Mouse (Mus musculus) forebrain, embryonic 16.5 days (tissue): ENCODE data around the gene Gcn1l1. TPM values are rescaled to one million over a fixed set of nuclear protein-coding genes. Genes with fewer than 3 reads are reported as not detected.
A peak's percentile ranks its signal among the peaks of the same experiment; 100 is the strongest.

Experiments
- ATAC-seq: fragments of 200-750 bp; cut with Nextera tagmentation; 2 replicates; pipeline ENCODE4 v1.8.0; 2017; ENCODE audit warnings: mild to moderate bottlenecking, moderate library complexity
- H3K27ac ChIP-seq: fragments of 300-500 bp; sonication (generic); 2 replicates; pipeline ENCODE4 v1.5.1; 2014; ENCODE audit warnings: low read length, control low read depth
- H3K27me3 ChIP-seq: fragments of 300-500 bp; sonication (generic); replicated peaks from 2 replicates; pipeline ENCODE4 v1.6.1; 2014; ENCODE audit warnings: low read length; ENCODE audit not compliant: control insufficient read depth, insufficient read depth
- H3K36me3 ChIP-seq: fragments of 300-500 bp; sonication (generic); 2 replicates; pipeline ENCODE4 v1.6.1; 2014; ENCODE audit not compliant: control insufficient read depth, insufficient read depth
- H3K4me1 ChIP-seq: fragments of 300-500 bp; sonication (generic); replicated peaks from 2 replicates; pipeline ENCODE4 v1.6.1; 2014; ENCODE audit warnings: low read length; ENCODE audit not compliant: control insufficient read depth, insufficient read depth
- H3K4me2 ChIP-seq: fragments of 300-500 bp; sonication (generic); 2 replicates; pipeline ENCODE4 v1.6.1; 2014; ENCODE audit warnings: mild to moderate bottlenecking, low read length, control low read depth
- H3K4me3 ChIP-seq: fragments of 300-500 bp; sonication (generic); replicated peaks from 2 replicates; pipeline ENCODE4 v1.5.1; 2014; ENCODE audit warnings: mild to moderate bottlenecking, low read length, control low read depth
- H3K9ac ChIP-seq: fragments of 300-500 bp; sonication (generic); replicated peaks from 2 replicates; pipeline ENCODE4 v1.6.1; 2014; ENCODE audit warnings: low read depth, low read length, control low read depth
- H3K9me3 ChIP-seq: fragments of 300-500 bp; sonication (generic); 2 replicates; pipeline ENCODE4 v1.6.1; 2016; ENCODE audit warnings: low read length; ENCODE audit not compliant: control insufficient read depth
- WGBS: fragments of 180-500 bp; shearing (Covaris S2); extraction: QIAGEN DNeasy Blood & Tissue Kit; methylation state at CpG from one replicate; pipeline ENCODE4 v1.1.7; 2014; 5-methylcytosine and 5-hydroxymethylcytosine counted together
- polyA plus RNA-seq: library from polyadenylated mRNA; unstranded; fragments of >200 nt; fragmentation: Nextera tagmentation; extraction: Ambion mirVana; gene quantifications from 2 replicates; pipeline ENCODE4 v1.2.1, GENCODE M21; 2015

The Gcn1l1 gene
- polyA plus RNA-seq, 1 experiment from 2014 or later: 53.6 TPM

DNA sequence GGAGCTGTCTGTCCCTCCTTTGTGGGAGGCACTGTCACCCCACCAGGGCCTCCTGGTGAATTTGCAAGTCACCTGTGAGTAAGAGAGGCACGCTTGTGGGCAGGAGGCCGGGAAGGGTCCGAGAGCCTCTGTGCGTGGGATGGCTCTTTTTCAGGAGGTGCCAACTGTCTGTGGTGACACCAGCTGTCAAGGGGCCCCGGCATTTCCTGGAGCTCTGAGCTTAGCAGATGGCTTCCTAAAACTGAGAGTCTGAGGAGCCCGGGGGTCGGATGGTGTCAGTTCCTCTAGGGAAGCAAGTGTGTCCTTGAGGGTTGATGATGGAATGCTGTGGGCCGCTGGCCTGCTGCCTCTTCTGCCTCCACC, 34.6 kb upstream of the Gcn1l1 start:
- Histone ChIP-seq H3K9ac (no peak overlapping the region), H3K9me3 (no peaks in the 10 kb centered on the region), H3K27ac (no peak overlapping the region), H3K27me3 (no peaks in the 10 kb centered on the region), H3K4me3 (no peak overlapping the region), H3K4me1 (peaks cover 27% of the 10 kb centered on the region), H3K4me2 (no peak overlapping the region), H3K36me3 (no peaks in the 10 kb centered on the region)
- WGBS: 62% methylated on average over 8 of the region's 8 CpGs
- ATAC-seq: no peak

- Histone ChIP-seq H3K4me1 (peaks cover 27% of the 10 kb centered on the region), H3K9ac (peak overlapping the region; percentile 40; the same call in 1 of the 2 replicates), H3K4me3 (no peak overlapping the region), H3K4me2 (no peak overlapping the region), H3K27ac (peak overlapping the region; percentile 38; the same call in 1 of the 2 replicates), H3K36me3 (no peaks in the 10 kb centered on the region), H3K9me3 (no peaks in the 10 kb centered on the region), H3K27me3 (no peaks in the 10 kb centered on the region)
- 47% methylated on average over 18 of the region's 18 CpGs for WGBS
- peak; percentile 85 for ATAC-seq
Measured at GRCm38 (mm10) chr5:115531671-115532270, 33.3 kb upstream of the Gcn1l1 start.

GRCm38 (mm10) chr5:115534290-115534731, 30.7 kb upstream of the Gcn1l1 start:
- Histone ChIP-seq H3K27me3 (no peaks in the 10 kb centered on the region), H3K4me3 (no peak overlapping the region), H3K27ac (no peak overlapping the region), H3K4me2 (no peak overlapping the region), H3K4me1 (peaks cover 41% of the 10 kb centered on the region), H3K9ac (no peak overlapping the region), H3K9me3 (no peaks in the 10 kb centered on the region), H3K36me3 (no peaks in the 10 kb centered on the region)
- no peak for ATAC-seq
- WGBS: 20% methylated on average over 16 of the region's 16 CpGs

- Histone ChIP-seq H3K9ac (no peak overlapping the region), H3K4me1 (peaks cover 37% of the 10 kb centered on the region), H3K27me3 (no peaks in the 10 kb centered on the region), H3K9me3 (no peaks in the 10 kb centered on the region), H3K4me3 (no peak overlapping the region), H3K36me3 (no peaks in the 10 kb centered on the region), H3K27ac (no peak overlapping the region), H3K4me2 (no peak overlapping the region)
- WGBS: 68% methylated on average over 8 of the region's 8 CpGs
- no peak for ATAC-seq
Measured at GRCm38 (mm10) chr5:115534856-115535255, 30.2 kb upstream of the Gcn1l1 start.

- no peaks in the 10 kb centered on the region for H3K27me3 ChIP-seq
- 33% methylated on average over 7 of the region's 7 CpGs for WGBS
- no peaks in the 10 kb centered on the region for H3K36me3 ChIP-seq
- H3K4me2 ChIP-seq: no peak overlapping the region
- H3K4me1 ChIP-seq: peaks cover 31% of the 10 kb centered on the region
- no peak for ATAC-seq
- H3K9ac ChIP-seq: no peak overlapping the region
- no peak overlapping the region for H3K4me3 ChIP-seq
- no peak overlapping the region for H3K27ac ChIP-seq
- no peaks in the 10 kb centered on the region for H3K9me3 ChIP-seq
Measured at GRCm38 (mm10) chr5:115535635-115536034, 29.4 kb upstream of the Gcn1l1 start.

- peak overlapping the region; percentile 11; the same call in 1 of the 2 replicates for H3K9ac ChIP-seq
- H3K27ac ChIP-seq: peak overlapping the region; percentile 10; the same call in 1 of the 2 replicates
- 65% methylated on average over 13 of the region's 13 CpGs for WGBS
- H3K4me2 ChIP-seq: no peak overlapping the region
- no peak for ATAC-seq
- H3K4me1 ChIP-seq: peaks cover 16% of the 10 kb centered on the region
- H3K9me3 ChIP-seq: no peaks in the 10 kb centered on the region
- H3K36me3 ChIP-seq: no peaks in the 10 kb centered on the region
- no peaks in the 10 kb centered on the region for H3K27me3 ChIP-seq
- H3K4me3 ChIP-seq: no peak overlapping the region
Measured at GRCm38 (mm10) chr5:115538017-115538692, 26.9 kb upstream of the Gcn1l1 start.

DNA sequence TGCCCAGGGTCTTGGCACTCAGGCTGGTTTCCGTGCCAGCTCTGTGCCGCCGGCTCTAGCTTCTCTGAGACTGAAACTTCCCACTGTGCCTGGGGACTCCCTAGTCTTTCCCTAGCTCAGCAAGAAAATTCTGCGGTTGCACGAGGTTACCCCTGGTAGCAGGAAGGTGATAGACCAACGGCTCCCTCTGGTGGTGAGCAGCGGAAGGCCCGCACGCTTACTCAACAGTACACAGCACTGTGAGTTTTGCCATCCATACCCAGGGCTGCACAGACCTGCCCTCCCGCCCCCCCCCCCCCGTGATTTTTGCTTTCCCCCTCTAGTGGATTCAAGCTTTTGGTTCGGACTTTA, 26.4 kb upstream of the Gcn1l1 start:
- peak; percentile 93 for ATAC-seq
- H3K4me2 ChIP-seq: no peak overlapping the region
- H3K4me1 ChIP-seq: peaks cover 20% of the 10 kb centered on the region
- WGBS: under 1% methylated on average over 12 of the region's 12 CpGs
- no peak overlapping the region for H3K4me3 ChIP-seq
- no peaks in the 10 kb centered on the region for H3K9me3 ChIP-seq
- H3K27ac ChIP-seq: peak overlapping the region; percentile 10; the same call in 1 of the 2 replicates
- no peaks in the 10 kb centered on the region for H3K36me3 ChIP-seq
- peak overlapping the region; percentile 11; the same call in 1 of the 2 replicates for H3K9ac ChIP-seq
- H3K27me3 ChIP-seq: no peaks in the 10 kb centered on the region

GRCm38 (mm10) chr5:115542635-115543384, 22.2 kb upstream of the Gcn1l1 start:
- H3K27me3 ChIP-seq: no peaks in the 10 kb centered on the region
- H3K27ac ChIP-seq: no peak overlapping the region
- peaks cover 24% of the 10 kb centered on the region for H3K4me1 ChIP-seq
- H3K4me3 ChIP-seq: no peak overlapping the region
- no peak overlapping the region for H3K9ac ChIP-seq
- WGBS: 65% methylated on average over 19 of the region's 19 CpGs
- H3K9me3 ChIP-seq: no peaks in the 10 kb centered on the region
- ATAC-seq: no peak
- H3K36me3 ChIP-seq: no peaks in the 10 kb centered on the region
- no peak overlapping the region for H3K4me2 ChIP-seq

- Histone ChIP-seq H3K27me3 (no peaks in the 10 kb centered on the region), H3K4me2 (no peak overlapping the region), H3K4me3 (no peak overlapping the region), H3K9ac (peak overlapping the region; percentile 18; the same call in 1 of the 2 replicates), H3K36me3 (no peaks in the 10 kb centered on the region), H3K4me1 (peaks cover 16% of the 10 kb centered on the region), H3K9me3 (no peaks in the 10 kb centered on the region), H3K27ac (no peak overlapping the region; the same call in 1 of the 2 replicates)
- ATAC-seq: peak; percentile 54
- 45% methylated on average over 17 of the region's 17 CpGs for WGBS
Measured at GRCm38 (mm10) chr5:115543509-115544253, 21.4 kb upstream of the Gcn1l1 start.
